Mouse (Mus musculus) A20 (cell line): ENCODE data around the gene Ap2a2.
"Not testable (repeated sequence)": the region's sequence is repeated elsewhere in the genome, so short reads cannot be mapped to it uniquely, and the experiment has no call there.

Experiments used
- DNase-seq: peaks from one replicate; pipeline ENCODE4 v3.0.0-alpha.2; 2011; ENCODE audit warnings: low read depth, low spot score

The Ap2a2 gene

GRCm38 (mm10) chr7:141593056-141593455, 31.1 kb downstream of the Ap2a2 start:
- no peak for DNase-seq

- DNase-seq = no peak
Measured at GRCm38 (mm10) chr7:141596971-141597370, 35.0 kb downstream of the Ap2a2 start.

GRCm38 (mm10) chr7:141597563-141597962, 35.6 kb downstream of the Ap2a2 start:
- DNase-seq = no peak

GRCm38 (mm10) chr7:141607717-141608116, 45.7 kb downstream of the Ap2a2 start:
- DNase-seq = no peak

- DNase-seq = no peak
Measured at GRCm38 (mm10) chr7:141609719-141610514, 47.9 kb downstream of the Ap2a2 start.

DNA sequence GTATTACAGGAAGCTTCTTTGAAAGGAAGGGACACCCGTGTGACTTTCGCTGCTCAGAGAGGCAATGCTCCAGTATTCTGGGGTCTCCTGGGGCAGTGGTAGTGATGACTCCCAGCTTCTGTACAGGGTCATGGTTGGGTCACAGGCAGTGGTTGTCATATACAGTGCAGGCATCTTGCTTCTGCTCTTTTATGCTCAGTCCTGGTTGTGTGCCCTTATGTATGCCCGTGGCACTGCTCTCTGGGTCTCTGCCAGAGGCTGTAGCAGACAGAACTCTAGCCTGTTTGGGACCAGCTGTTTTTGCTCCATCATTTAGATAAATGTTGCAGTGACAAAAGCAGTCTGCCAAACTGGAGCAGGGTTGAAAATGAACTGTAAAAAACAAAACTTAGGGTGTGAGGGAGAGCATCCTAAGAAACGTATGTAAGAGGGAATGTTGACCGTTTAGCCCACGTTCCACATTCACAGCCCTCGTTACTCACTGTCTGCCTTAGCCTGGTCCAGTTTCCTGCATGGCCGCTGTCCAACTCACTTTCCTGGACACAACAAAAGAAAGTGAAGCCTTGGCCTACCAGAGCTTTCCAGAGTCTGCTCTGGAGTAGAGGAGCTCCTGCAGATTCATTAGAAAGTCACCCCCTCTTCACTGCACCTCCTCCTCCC, 49.9 kb downstream of the Ap2a2 start:
- DNase-seq = no peak

- DNase-seq = no peak
Measured at GRCm38 (mm10) chr7:141612371-141612760, 50.4 kb downstream of the Ap2a2 start.

- DNase-seq = no peak
Measured at GRCm38 (mm10) chr7:141612791-141613190, 50.8 kb downstream of the Ap2a2 start.

DNA sequence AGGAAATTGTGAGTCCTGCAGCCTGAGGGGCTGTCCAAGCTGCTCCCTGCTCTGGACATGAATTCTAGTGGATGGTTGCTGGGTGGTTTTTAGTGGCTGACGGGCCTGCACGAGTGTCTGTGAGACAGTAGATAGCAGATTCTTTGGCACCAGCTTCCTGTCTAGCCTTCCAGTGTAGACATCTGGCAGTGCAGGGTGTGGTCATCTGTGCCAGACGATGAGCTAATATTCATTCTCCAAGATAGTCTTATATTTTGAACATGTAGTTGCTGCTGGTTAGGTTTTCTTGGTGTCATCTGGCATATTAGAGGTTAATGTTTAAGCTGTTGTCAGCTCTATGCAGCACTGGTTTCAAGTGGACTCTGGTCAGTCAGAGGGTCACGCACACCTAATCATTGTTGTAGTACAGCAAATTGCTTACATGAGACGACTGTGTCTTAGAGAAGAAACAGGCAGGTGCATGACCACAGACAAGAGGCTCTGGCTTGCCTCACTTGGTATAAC, 52.4 kb downstream of the Ap2a2 start:
- no peak for DNase-seq

DNA sequence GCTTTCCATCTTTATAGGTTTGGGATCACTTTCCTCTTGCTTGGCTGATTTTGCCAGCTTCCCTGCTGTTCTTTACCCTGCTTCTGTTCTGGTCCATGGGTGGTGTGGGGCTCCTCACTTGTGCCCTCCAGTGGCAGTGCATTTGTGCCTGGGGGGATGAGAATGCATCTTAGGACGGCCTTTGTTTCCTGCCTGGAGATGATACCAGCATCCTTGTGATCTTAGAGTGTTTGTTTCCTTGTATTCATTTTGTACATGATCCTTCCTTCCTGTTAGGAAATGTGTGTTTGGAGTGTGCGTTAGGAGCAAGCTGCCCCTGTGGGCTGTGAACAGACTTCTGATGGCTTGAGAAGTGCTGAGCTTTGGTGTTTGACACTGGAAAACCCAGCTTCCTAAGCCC, 62.2 kb downstream of the Ap2a2 start:
- no peak for DNase-seq

DNA sequence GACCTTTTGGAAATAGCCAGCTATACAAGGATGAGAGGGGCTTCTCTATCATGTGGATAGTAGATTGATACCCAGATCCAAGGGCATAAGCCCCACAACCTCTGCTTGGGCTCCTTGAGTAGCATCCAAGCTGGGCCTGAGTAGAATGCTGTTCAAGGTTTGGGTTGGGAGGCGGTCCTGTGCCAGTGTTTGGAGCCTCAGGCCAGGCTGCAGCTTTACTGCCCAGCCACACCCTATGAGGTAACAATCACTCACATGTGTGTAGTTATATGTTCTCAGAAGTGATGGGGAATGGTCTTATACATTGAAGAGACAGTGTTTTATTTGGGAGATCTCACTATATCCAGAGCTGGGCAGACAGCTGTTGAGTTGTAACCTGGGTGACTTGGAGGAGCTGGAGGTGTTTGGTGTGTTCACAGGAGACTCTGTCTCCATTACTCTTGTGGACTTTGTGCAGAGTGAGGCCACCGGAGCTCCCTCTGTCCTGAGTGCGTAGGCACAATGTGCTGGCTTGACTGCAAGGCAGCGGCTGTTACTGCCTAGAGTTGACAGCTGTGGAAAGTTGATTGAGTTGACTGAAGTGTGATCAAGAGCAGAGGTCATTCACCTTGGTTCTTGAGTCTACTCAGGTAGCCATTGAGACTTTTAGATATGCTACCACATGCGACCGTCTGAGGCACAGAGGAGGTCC, 63.3 kb downstream of the Ap2a2 start:
- DNase-seq = no peak

DNA sequence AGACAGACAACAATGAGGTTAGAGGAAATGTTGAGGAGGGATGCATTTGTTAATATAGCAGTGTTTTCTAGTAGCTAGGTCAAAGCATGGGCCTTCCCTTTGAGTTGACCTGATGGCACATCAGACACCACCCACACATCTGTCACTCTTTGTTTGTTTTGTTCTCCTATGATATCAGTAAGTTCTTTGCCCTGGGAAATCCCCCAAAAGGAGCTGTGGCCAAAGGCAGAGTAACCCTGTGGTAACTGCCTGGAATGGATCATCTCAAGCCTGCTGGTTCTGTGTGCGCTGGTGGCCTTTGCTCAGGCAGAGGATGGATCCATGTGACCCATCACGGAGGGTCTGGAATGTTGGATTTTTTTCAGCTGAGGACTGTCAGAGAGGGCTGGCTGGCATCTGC, 66.0 kb downstream of the Ap2a2 start:
- no peak for DNase-seq

DNA sequence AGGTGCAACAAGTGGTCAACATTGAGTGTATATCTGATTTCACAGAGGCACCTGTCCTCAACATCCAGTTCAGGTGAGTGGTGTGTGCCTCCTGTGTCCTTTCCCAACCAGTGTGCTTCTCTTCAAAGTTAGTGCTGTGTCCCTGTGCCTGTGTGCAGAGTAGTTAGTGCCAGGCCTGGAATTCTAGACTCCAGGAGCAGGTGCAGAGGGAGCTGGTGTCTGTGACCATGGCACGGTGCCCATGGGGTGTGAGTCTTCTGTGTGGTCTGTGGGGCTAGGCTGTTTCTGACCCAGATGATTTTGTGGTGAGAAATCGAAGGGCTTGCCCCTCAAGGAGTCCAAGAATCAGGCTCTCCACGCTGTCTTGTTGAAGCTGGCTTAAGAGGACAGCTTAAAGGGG, 67.3 kb downstream of the Ap2a2 start:
- no peak for DNase-seq

DNA sequence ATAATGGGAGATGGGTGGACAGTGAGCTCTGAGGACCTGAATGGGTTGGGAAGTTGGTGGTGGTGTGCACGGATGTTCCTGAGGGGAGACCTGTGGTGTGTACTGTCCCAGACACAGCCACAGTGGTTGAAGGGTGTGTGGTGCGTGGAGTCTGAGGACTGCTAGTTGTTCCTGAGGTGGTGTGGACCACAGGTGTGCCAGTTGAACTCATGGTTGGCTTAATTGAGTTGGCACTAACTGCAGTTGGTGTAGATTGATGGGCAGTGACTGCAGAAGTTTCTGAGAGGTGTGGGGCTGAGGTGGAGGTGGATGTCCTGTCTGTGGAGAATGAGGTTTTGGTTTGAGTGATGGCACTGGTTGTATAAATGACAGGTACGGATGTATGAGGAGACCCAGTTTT, 76.1 kb downstream of the Ap2a2 start:
- DNase-seq = not testable (repeated sequence)

DNA sequence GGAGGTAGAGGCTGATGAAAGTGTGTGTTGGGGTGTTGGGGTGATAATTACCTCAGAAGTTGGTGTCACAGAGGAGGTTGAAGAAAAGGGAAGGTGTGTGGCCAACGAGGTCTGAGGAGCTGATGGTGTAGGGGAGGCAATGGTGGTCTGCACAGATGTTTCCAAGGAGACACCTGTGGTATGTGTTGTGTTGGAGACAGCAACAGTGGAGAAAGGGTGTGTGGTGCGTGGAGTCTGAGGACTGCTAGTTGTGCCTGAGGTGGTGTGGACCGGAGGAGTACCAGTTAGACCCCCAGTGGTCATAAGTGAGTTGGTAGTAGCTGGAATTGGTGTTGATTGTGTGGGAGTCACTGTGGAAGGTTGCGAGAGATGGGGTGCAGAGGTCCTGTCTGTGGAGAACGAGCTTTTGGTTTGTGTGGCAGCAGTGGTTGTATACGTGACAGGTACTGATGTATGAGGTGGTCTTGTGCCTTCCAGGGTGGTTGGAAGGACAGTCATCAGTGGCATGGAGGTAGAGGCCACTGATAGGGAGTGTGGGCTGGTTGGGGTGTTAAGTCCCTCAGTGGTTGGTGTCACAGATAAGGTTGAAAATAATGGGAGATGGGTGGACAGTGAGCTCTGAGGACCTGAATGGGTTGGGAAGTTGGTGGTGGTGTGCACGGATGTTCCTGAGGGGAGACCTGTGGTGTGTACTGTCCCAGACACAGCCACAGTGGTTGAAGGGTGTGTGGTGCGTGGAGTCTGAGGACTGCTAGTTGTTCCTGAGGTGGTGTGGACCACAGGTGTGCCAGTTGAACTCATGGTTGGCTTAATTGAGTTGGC, 76.8 kb downstream of the Ap2a2 start:
- DNase-seq = peak; percentile 23

DNA sequence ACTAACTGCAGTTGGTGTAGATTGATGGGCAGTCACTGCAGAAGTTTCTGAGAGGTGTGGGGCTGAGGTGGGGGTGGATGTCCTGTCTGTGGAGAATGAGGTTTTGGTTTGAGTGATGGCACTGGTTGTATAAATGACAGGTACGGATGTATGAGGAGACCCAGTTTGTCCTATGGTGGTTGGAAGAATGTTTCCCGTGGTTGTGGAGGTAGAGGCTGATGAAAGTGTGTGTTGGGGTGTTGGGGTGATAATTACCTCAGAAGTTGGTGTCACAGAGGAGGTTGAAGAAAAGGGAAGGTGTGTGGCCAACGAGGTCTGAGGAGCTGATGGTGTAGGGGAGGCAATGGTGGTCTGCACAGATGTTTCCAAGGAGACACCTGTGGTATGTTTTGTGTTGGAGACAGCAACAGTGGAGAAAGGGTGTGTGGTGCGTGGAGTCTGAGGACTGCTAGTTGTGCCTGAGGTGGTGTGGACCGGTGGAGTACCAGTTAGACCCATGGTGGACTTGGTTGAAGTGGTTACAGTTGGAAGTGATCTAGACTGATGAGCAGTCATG, 77.4 kb downstream of the Ap2a2 start:
- not testable (repeated sequence) for DNase-seq

- DNase-seq = no peak
Measured at GRCm38 (mm10) chr7:141642375-141642774, 80.4 kb downstream of the Ap2a2 start.

DNA sequence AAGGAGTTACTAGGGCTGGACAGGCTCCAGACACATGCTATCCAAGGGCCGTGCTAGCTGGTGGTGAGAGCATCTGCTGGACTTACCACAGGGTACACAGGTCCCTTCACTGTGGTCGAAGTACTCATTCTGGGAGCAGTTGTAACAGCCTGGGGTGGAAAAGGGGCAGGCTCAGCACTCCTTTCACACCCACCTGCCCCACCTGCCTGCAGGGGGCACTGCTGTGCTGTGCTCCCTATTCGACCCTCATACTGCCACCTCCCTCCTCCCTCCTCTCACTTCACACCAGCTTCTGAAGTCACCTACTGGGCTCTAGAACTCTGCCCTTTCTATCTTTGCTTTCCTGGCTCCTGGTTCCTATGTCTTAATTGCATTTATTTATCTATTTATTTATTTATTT, 81.2 kb downstream of the Ap2a2 start:
- peak; percentile 59 for DNase-seq

DNA sequence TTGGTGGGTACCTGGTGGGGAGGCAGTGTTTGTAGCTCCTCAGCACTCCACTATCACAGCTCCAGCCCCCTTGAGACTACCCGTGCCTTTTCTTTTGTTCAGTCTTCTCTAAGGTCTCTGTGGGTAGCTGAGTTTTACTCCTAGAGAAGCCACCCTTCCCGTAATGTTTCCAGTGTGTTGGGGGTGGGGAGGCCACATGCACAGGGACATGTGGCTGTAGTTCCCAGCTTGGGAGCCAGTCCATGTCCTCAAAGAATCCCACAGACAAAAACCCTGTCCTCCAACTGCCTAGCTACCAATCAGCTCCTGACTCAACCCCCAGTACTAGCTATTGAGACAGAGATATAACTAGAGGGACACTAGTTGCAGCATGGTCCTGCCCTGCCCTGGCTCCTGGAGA, 85.1 kb downstream of the Ap2a2 start:
- no peak for DNase-seq

- no peak for DNase-seq
Measured at GRCm38 (mm10) chr7:141647815-141648214, 85.8 kb downstream of the Ap2a2 start.

- no peak for DNase-seq
Measured at GRCm38 (mm10) chr7:141652191-141652590, 90.2 kb downstream of the Ap2a2 start.
